Mouse (Mus musculus) ovary, postnatal 10 days (tissue): ENCODE results near the gene Casq1.

Experiments
- DNase-seq: peaks from one replicate; pipeline ENCODE4 v3.0.0; 2022; ENCODE audit warnings: low spot score

Gene Casq1

GRCm38 (mm10) chr1:172179102-172179501 lies 40.6 kb downstream of the Casq1 start:
- no peak for DNase-seq

- DNase-seq = no peak
Measured at GRCm38 (mm10) chr1:172177791-172178190, 41.9 kb downstream of the Casq1 start.

- DNase-seq = no peak
Measured at GRCm38 (mm10) chr1:172173181-172173580, 46.5 kb downstream of the Casq1 start.

- DNase-seq = no peak
Measured at GRCm38 (mm10) chr1:172172381-172172780, 47.3 kb downstream of the Casq1 start.

- no peak for DNase-seq
Measured at GRCm38 (mm10) chr1:172169809-172170208, 49.9 kb downstream of the Casq1 start.

- no peak for DNase-seq
Measured at GRCm38 (mm10) chr1:172167911-172168310, 51.8 kb downstream of the Casq1 start.

GRCm38 (mm10) chr1:172162959-172163358 lies 56.7 kb downstream of the Casq1 start:
- DNase-seq = no peak

GRCm38 (mm10) chr1:172162009-172162408 lies 57.7 kb downstream of the Casq1 start:
- DNase-seq = no peak

- DNase-seq = no peak
Measured at GRCm38 (mm10) chr1:172160508-172160907, 59.2 kb downstream of the Casq1 start.

GRCm38 (mm10) chr1:172159970-172160369 lies 59.7 kb downstream of the Casq1 start:
- no peak for DNase-seq
